Mouse (Mus musculus) embryonic facial prominence, embryonic 12.5 days (tissue): ENCODE results near the gene 9930022D16Rik. TPM values are rescaled to one million over a fixed set of nuclear protein-coding genes. Genes with fewer than 3 reads are reported as not detected.

Experiments used
- ATAC-seq: fragments of 200-750 bp; cut with Nextera tagmentation; 2 replicates; pipeline ENCODE4 v1.8.0; 2017; ENCODE audit not compliant: insufficient number of reproducible peaks, insufficient read depth, low FRiP score, low TSS enrichment
- H3K27ac ChIP-seq: fragments of 300-500 bp; sonication (generic); 2 replicates; pipeline ENCODE4 v1.5.1; 2016; ENCODE audit warnings: mild to moderate bottlenecking
- H3K27me3 ChIP-seq: fragments of 300-500 bp; sonication (generic); 2 replicates; pipeline ENCODE4 v1.6.1; 2016; ENCODE audit warnings: mild to moderate bottlenecking, moderate library complexity
- H3K36me3 ChIP-seq: fragments of 300-500 bp; sonication (generic); 2 replicates; pipeline ENCODE4 v1.6.1; 2016; ENCODE audit warnings: mild to moderate bottlenecking
- H3K4me1 ChIP-seq: fragments of 300-500 bp; sonication (generic); 2 replicates; pipeline ENCODE4 v1.6.1; 2016
- H3K4me2 ChIP-seq: fragments of 300-500 bp; sonication (generic); replicated peaks from 2 replicates; pipeline ENCODE4 v1.6.1; 2016; ENCODE audit warnings: mild to moderate bottlenecking, moderate library complexity
- H3K4me3 ChIP-seq: fragments of 300-500 bp; sonication (generic); 2 replicates; pipeline ENCODE4 v1.5.1; 2016; ENCODE audit warnings: mild to moderate bottlenecking
- H3K9ac ChIP-seq: fragments of 300-500 bp; sonication (generic); 2 replicates; pipeline ENCODE4 v1.6.1; 2016; ENCODE audit warnings: mild to moderate bottlenecking, moderate library complexity
- H3K9me3 ChIP-seq: fragments of 300-500 bp; sonication (generic); 2 replicates; pipeline ENCODE4 v1.6.1; 2016; ENCODE audit warnings: mild to moderate bottlenecking, moderate library complexity
- WGBS: fragments of 180-500 bp; shearing (Covaris S2); methylation state at CpG from one replicate; pipeline ENCODE4 v1.1.7; 2016; 5-methylcytosine and 5-hydroxymethylcytosine counted together
- polyA plus RNA-seq: library from polyadenylated mRNA; unstranded; fragments of >200 nt; fragmentation: Nextera tagmentation; extraction: Ambion mirVana; gene quantifications from 2 replicates; pipeline ENCODE4 v1.2.1, GENCODE M21; 2016

Gene 9930022D16Rik
- polyA plus RNA-seq: not detected in 2 replicates

GRCm38 (mm10) chr11:109413617-109414016, at the start of gene 9930022D16Rik:
TSS of gene 9930022D16Rik (plus strand) at chr11:109413917.
- Histone ChIP-seq H3K9me3 (no peaks in the 10 kb centered on the region), H3K27ac (no peak within 1 kb of the TSS), H3K4me2 (no peak within 1 kb of the TSS), H3K4me1 (no peaks in the 10 kb centered on the region), H3K4me3 (no peak within 1 kb of the TSS), H3K36me3 (no peaks in the 10 kb centered on the region), H3K27me3 (no peaks in the 10 kb centered on the region), H3K9ac (no peak within 1 kb of the TSS)
- no peak for ATAC-seq
- 83% methylated on average over 6 of the region's 6 CpGs for WGBS

- Histone ChIP-seq H3K4me1 (peaks cover 43% of the 10 kb centered on the region), H3K4me2 (peak overlapping the region; percentile 68), H3K9me3 (no peaks in the 10 kb centered on the region), H3K27me3 (no peaks in the 10 kb centered on the region), H3K9ac (no peak overlapping the region), H3K27ac (no peak overlapping the region), H3K4me3 (peak overlapping the region; percentile 15), H3K36me3 (peaks cover 21% of the 10 kb centered on the region)
- 71% methylated on average over 2 of the region's 2 CpGs for WGBS
- no peak for ATAC-seq
Observed at GRCm38 (mm10) chr11:109364337-109364736, 49.4 kb upstream of the 9930022D16Rik start.

GRCm38 (mm10) chr11:109364881-109365280, 48.8 kb upstream of the 9930022D16Rik start:
- Histone ChIP-seq H3K4me1 (peaks cover 43% of the 10 kb centered on the region), H3K9ac (no peak overlapping the region), H3K36me3 (peaks cover 23% of the 10 kb centered on the region), H3K9me3 (no peaks in the 10 kb centered on the region), H3K27ac (no peak overlapping the region), H3K27me3 (no peaks in the 10 kb centered on the region), H3K4me3 (peak overlapping the region; percentile 15; the same call in 1 of the 2 replicates), H3K4me2 (peak overlapping the region; percentile 68)
- ATAC-seq: no peak
- 82% methylated on average over 10 of the region's 10 CpGs for whole genome bisulfite sequencing

GRCm38 (mm10) chr11:109365818-109366217, 47.9 kb upstream of the 9930022D16Rik start:
- Histone ChIP-seq H3K9ac (no peak overlapping the region; the same call in 1 of the 2 replicates), H3K9me3 (no peaks in the 10 kb centered on the region), H3K4me1 (peaks cover 43% of the 10 kb centered on the region), H3K27me3 (no peaks in the 10 kb centered on the region), H3K4me3 (no peak overlapping the region), H3K27ac (no peak overlapping the region), H3K36me3 (peaks cover 23% of the 10 kb centered on the region), H3K4me2 (no peak overlapping the region)
- WGBS: 94% methylated on average over 5 of the region's 5 CpGs
- ATAC-seq: no peak

- H3K9ac ChIP-seq: no peak overlapping the region
- no peak overlapping the region for H3K4me2 ChIP-seq
- H3K4me3 ChIP-seq: no peak overlapping the region
- H3K27ac ChIP-seq: no peak overlapping the region; the same call in 1 of the 2 replicates
- no peaks in the 10 kb centered on the region for H3K27me3 ChIP-seq
- no peaks in the 10 kb centered on the region for H3K9me3 ChIP-seq
- no peak for ATAC-seq
- peaks cover 23% of the 10 kb centered on the region for H3K36me3 ChIP-seq
- peaks cover 43% of the 10 kb centered on the region for H3K4me1 ChIP-seq
- 82% methylated on average over 15 of the region's 15 CpGs for WGBS
Observed at GRCm38 (mm10) chr11:109366802-109367579, 46.7 kb upstream of the 9930022D16Rik start.

- H3K9ac ChIP-seq: no peak overlapping the region
- H3K36me3 ChIP-seq: peaks cover 30% of the 10 kb centered on the region
- peaks cover 41% of the 10 kb centered on the region for H3K4me1 ChIP-seq
- no peak for ATAC-seq
- H3K4me3 ChIP-seq: no peak overlapping the region
- 94% methylated on average over 3 of the region's 3 CpGs for WGBS
- H3K27me3 ChIP-seq: no peaks in the 10 kb centered on the region
- H3K4me2 ChIP-seq: no peak overlapping the region
- H3K9me3 ChIP-seq: no peaks in the 10 kb centered on the region
- no peak overlapping the region for H3K27ac ChIP-seq
Observed at GRCm38 (mm10) chr11:109369026-109369637, 44.6 kb upstream of the 9930022D16Rik start.

GRCm38 (mm10) chr11:109375412-109375811, 38.3 kb upstream of the 9930022D16Rik start:
- Histone ChIP-seq H3K36me3 (peaks cover 7% of the 10 kb centered on the region), H3K9ac (no peak overlapping the region), H3K4me2 (no peak overlapping the region), H3K4me3 (no peak overlapping the region), H3K27me3 (no peaks in the 10 kb centered on the region), H3K4me1 (peaks cover 18% of the 10 kb centered on the region), H3K9me3 (no peaks in the 10 kb centered on the region), H3K27ac (no peak overlapping the region)
- no peak for ATAC-seq
- 76% methylated on average over 7 of the region's 7 CpGs for WGBS

- H3K4me3 ChIP-seq: no peak overlapping the region
- WGBS: 27% methylated on average over 7 of the region's 7 CpGs
- H3K27ac ChIP-seq: peak overlapping the region; percentile 75
Observed at GRCm38 (mm10) chr11:109376484-109377143, 37.1 kb upstream of the 9930022D16Rik start.

GRCm38 (mm10) chr11:109377477-109377876, 36.2 kb upstream of the 9930022D16Rik start:
- WGBS: 57% methylated on average over 10 of the region's 10 CpGs
- Histone ChIP-seq H3K4me1 (peaks cover 18% of the 10 kb centered on the region), H3K9me3 (no peaks in the 10 kb centered on the region), H3K9ac (no peak overlapping the region), H3K4me2 (no peak overlapping the region), H3K4me3 (no peak overlapping the region), H3K27ac (no peak overlapping the region), H3K36me3 (peaks cover 7% of the 10 kb centered on the region), H3K27me3 (no peaks in the 10 kb centered on the region)
- no peak for ATAC-seq

More at GRCm38 (mm10) chr11:109376484-109377143, 37.1 kb upstream of the 9930022D16Rik start:
- no peak overlapping the region; the same call in 1 of the 2 replicates for H3K4me2 ChIP-seq
- peaks cover 7% of the 10 kb centered on the region for H3K36me3 ChIP-seq
- no peak overlapping the region; the same call in 1 of the 2 replicates for H3K9ac ChIP-seq
- H3K9me3 ChIP-seq: no peaks in the 10 kb centered on the region
- ATAC-seq: no peak; the same call in 1 of the 2 replicates
- no peaks in the 10 kb centered on the region for H3K27me3 ChIP-seq
- H3K4me1 ChIP-seq: peaks cover 18% of the 10 kb centered on the region

GRCm38 (mm10) chr11:109378051-109378450, 35.7 kb upstream of the 9930022D16Rik start:
- H3K27me3 ChIP-seq: no peaks in the 10 kb centered on the region
- no peaks in the 10 kb centered on the region for H3K9me3 ChIP-seq
- no peak overlapping the region for H3K4me2 ChIP-seq
- H3K4me3 ChIP-seq: no peak overlapping the region
- no peak overlapping the region for H3K9ac ChIP-seq
- peaks cover 7% of the 10 kb centered on the region for H3K36me3 ChIP-seq
- 73% methylated on average over 7 of the region's 7 CpGs for WGBS
- ATAC-seq: no peak
- H3K27ac ChIP-seq: no peak overlapping the region
- H3K4me1 ChIP-seq: peaks cover 18% of the 10 kb centered on the region

GRCm38 (mm10) chr11:109380662-109381061, 33.1 kb upstream of the 9930022D16Rik start:
- no peaks in the 10 kb centered on the region for H3K9me3 ChIP-seq
- no peak overlapping the region for H3K9ac ChIP-seq
- no peak overlapping the region for H3K4me3 ChIP-seq
- no peak overlapping the region for H3K27ac ChIP-seq
- no peak overlapping the region for H3K4me2 ChIP-seq
- no peaks in the 10 kb centered on the region for H3K27me3 ChIP-seq
- no peaks in the 10 kb centered on the region for H3K36me3 ChIP-seq
- WGBS: 79% methylated on average over 5 of the region's 5 CpGs
- no peak for ATAC-seq
- H3K4me1 ChIP-seq: peaks cover 18% of the 10 kb centered on the region
